Mouse (Mus musculus): Measurements from ENCODE around the gene Mttp. TPM values are rescaled to one million over a fixed set of nuclear protein-coding genes. Genes with fewer than 3 reads are reported as not detected.
"Not testable (repeated sequence)": the region's sequence is repeated elsewhere in the genome, so short reads cannot be mapped to it uniquely, and the experiment has no call there.

Gene Mttp
- total RNA-seq, 2 experiments from 2014 or later = 4.0 to 4.1 TPM

DNA sequence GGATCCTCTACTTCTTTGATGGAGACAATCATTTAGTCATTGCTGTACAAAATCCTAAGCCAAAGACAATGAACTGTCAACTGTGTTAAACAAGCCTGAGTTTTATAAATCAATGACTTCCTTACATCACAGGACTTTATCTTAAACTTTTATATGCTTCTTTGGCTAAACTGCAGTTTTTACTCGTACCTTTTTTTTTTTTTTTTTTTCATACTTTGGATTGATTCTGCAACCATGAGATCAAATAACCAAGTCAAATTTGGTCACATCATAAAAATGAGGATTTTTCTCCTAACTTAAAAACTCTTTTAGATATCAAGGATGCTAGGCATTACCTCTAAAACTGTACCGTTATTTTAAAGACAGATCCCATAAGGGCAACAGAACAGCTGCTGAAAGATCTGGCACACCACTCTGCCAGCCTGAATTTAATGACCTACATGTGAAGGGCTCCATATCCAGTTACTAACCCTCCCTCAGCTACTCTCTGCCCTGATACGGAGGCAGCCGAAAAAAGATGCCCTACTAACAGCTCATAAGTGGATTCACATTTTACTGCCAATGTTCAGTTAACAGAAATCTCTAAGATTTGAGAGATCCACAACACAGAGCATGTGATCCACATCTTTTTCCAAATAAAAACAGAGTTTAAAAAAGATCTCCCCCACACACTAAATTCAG, 2.6 kb downstream of the Mttp start:
- DNase-seq (ENCODE audit: low spot score in 2 of 2) = no peak
- intact Hi-C loops (cut with DNase I) = loop anchor here (2.0 to 5.0 kb wide), 3 partner anchors 65 to 223 kb away; partner anchors contain the start of gene Lamtor3

DNA sequence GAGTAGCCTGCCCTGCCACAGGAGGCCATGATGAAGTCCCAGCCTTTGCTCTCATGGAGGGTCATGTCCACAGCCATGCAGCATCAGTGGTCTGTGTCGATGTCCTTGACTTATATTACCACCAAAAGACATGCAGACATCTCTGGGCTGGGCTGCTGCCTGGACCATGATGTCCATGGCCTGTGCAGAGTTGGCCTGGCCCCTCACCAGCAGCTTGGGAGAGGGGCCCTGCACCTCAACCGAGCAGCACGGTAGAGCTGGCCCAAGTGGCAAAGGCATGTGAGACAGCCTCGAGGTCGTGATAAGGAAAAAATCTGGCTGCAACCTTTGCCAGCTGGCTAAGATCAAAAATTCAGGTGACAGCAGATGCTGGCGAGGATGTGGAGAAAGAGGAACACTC, 5.1 kb downstream of the Mttp start:
- no peak for DNase-seq (ENCODE audit: low spot score in 2 of 2)
- intact Hi-C loops (cut with DNase I) = loop anchor here (5.0 kb wide), 1 partner anchor 62 kb away; no protein-coding TSS in a partner anchor

- intact Hi-C loops (cut with DNase I); DNase-seq (ENCODE audit: low spot score in 2 of 2): not testable (repeated sequence)
These were observed 6.6 kb downstream of the Mttp start for GRCm38 (mm10) chr3:138138146-138138545.

- intact Hi-C loops (cut with DNase I) = no loop called here
- DNase-seq (ENCODE audit: low spot score in 2 of 2) = no peak
These were observed 10.2 kb downstream of the Mttp start for GRCm38 (mm10) chr3:138134528-138134927.

- DNase-seq (ENCODE audit: low spot score in 2 of 2) = no peak
- intact Hi-C loops (cut with DNase I) = no loop called here
These were observed 10.9 kb downstream of the Mttp start for GRCm38 (mm10) chr3:138133916-138134315.

DNA sequence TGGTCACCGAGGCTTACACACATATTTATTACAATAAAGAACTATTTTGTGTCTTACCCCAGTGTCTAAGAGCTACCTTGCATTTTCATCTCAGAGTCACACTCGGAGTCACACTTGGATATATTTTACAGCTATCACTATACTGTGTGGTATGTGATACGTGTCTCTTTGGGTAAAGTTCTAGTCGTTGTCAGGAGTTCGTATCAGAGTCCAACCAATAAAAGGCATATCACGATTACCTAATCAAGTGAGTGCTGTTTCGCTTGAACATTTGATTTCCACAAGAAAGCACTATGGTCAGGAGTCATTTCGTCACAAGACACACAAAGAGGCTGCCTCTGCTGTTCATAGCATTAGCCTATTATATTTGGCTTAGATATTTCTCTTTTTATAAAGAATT, 11.3 kb downstream of the Mttp start:
- no peak for DNase-seq (ENCODE audit: low spot score in 2 of 2)
- intact Hi-C loops (cut with DNase I) = no loop called here

- no peak for DNase-seq (ENCODE audit: low spot score in 2 of 2)
- intact Hi-C loops (cut with DNase I) = no loop called here
These were observed 13.6 kb downstream of the Mttp start for GRCm38 (mm10) chr3:138131168-138131567.

DNA sequence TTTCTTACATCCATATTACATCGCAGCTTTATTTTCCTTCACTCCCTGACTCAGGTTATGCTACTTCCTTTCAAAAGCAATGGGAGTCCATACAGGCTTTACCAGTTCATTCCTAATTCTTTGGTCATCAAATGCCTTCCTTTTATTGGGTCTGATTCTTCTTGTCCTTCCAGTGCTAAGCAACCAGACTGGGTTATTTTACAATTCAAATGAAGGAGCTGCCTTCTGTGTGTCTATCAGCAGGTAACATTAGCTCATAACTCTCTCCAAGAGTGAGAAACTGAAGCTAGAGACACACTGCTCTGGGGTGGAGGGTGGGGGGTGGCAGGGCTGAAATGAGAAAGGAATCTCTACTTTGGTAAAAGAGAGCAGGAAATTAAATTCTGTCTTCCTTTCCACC, 14.1 kb downstream of the Mttp start:
- intact Hi-C loops (cut with DNase I) = no loop called here
- no peak for DNase-seq (ENCODE audit: low spot score in 2 of 2)

GRCm38 (mm10) chr3:138129110-138129509, 15.7 kb downstream of the Mttp start:
- DNase-seq (ENCODE audit: low spot score in 2 of 2) = no peak
- intact Hi-C loops (cut with DNase I) = no loop called here

GRCm38 (mm10) chr3:138123842-138124241, 20.9 kb downstream of the Mttp start:
- no peak for DNase-seq (ENCODE audit: low spot score in 2 of 2)
- intact Hi-C loops (cut with DNase I) = no loop called here

DNA sequence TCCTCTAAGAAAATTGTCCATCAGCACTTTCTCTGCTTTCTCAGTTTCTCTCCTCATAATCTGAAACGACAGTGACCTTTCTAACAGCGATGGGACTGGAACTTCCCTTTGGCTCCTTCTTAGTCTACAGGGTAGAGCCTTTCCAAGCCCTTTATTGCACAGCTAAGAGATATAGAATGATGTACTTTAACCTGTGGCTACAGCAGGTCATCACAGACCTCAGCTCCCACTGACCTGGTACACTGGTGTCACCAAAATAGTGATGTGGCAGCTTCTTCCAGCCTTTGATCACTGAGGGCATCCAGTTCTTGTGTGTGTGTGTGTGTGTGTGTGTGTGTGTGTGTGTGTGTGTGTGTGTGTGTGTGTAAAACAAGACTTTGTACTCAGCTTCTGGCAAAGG, 23.3 kb downstream of the Mttp start:
- intact Hi-C loops (cut with DNase I) = no loop called here
- no peak for DNase-seq (ENCODE audit: low spot score in 2 of 2)

DNA sequence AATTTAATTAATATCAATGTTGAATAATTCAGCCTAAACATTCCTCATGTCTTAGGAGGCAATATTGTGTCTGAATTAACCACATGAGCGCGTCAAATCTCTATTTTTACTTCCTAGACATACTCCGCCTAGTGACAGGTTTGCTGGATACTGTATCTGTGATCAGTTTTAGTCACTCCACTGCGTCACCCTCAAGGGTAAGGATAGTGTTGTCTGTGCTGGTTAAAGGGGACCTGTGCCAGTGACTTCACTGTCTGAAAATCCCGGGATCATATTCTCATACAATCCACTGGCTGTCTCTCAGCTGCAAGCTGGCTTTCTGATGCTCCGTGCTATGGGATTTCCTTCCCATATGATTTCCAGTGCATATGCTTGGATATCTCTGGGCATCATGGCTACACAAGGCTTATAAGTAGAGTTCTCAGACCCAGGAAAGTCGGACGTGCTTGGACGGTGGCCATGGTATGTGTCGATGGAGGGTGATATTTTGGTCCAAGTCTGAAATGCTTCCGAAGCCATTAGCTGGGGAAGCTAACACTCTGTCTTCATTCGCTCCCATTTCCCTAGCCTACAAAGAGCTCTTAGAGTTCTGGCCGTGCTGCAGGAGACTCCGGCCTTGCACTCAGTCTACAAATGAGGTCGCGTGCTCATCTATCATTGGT, 25.2 kb downstream of the Mttp start:
- no peak for DNase-seq (ENCODE audit: low spot score in 2 of 2)
- intact Hi-C loops (cut with DNase I) = no loop called here

DNA sequence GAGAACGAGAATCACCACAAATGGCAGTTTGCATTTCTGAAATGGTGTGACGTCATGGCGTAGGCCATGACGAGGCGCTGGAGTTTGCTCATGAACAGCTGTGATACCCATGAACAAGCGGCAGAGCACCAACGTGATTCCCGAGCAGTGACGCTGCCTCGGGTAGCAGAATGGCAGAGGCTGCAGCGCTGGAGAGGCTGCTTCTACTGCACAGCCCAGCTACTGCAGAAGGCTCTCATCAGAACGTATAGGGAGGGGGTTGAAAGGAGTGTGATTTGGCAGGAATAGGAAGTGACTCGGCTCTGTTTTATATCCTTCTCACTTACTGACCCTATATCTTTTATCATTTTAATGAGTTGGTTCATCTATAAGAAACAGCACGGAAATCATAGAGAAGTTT, 25.9 kb downstream of the Mttp start:
- no peak for DNase-seq (ENCODE audit: low spot score in 2 of 2)
- intact Hi-C loops (cut with DNase I) = no loop called here

GRCm38 (mm10) chr3:138118392-138118791, 26.4 kb downstream of the Mttp start:
- DNase-seq (ENCODE audit: low spot score in 2 of 2) = no peak
- intact Hi-C loops (cut with DNase I) = no loop called here

GRCm38 (mm10) chr3:138116871-138117270, 27.9 kb downstream of the Mttp start:
- DNase-seq (ENCODE audit: low spot score in 2 of 2) = no peak
- intact Hi-C loops (cut with DNase I) = no loop called here

- DNase-seq (ENCODE audit: low spot score in 2 of 2) = no peak
- intact Hi-C loops (cut with DNase I) = no loop called here
These were observed 30.7 kb downstream of the Mttp start for GRCm38 (mm10) chr3:138114106-138114505.

GRCm38 (mm10) chr3:138110910-138111782, 33.6 kb downstream of the Mttp start:
- intact Hi-C loops (cut with DNase I) = no loop called here
- no peak for DNase-seq (ENCODE audit: low spot score in 2 of 2)

- intact Hi-C loops (cut with DNase I) = no loop called here
- DNase-seq (ENCODE audit: low spot score in 2 of 2) = no peak
These were observed 37.9 kb downstream of the Mttp start for GRCm38 (mm10) chr3:138106887-138107286.

DNA sequence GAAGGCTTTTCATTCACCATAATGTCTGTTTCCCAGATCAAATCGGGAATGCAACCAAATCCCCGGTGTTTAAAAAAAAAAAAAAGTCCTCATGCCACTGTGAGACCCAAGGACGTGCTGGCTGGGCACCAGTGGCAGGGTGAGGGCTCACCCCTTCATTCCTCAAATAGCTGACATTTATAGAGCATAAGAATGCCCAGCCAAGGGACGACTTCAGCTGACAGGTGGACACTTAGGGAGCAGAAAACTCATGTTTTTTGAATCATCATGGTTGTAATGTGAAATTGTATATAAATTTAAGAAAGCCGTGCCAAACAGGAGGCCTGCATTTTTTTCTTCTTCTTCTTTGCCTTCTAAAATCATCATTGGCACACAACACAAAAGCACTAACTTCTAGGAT, 39.7 kb downstream of the Mttp start:
- DNase-seq (ENCODE audit: low spot score in 2 of 2) = no peak
- intact Hi-C loops (cut with DNase I) = no loop called here

GRCm38 (mm10) chr3:138103690-138104089, 41.1 kb downstream of the Mttp start:
- DNase-seq (ENCODE audit: low spot score in 2 of 2) = no peak
- intact Hi-C loops (cut with DNase I) = no loop called here

All from left cerebral cortex, postnatal 14 days (tissue).